Mouse (Mus musculus): ENCODE results near the gene Cdh1. TPM values are rescaled to one million over a fixed set of nuclear protein-coding genes. Genes with fewer than 3 reads are reported as not detected.
"Not testable (repeated sequence)": the region's sequence is repeated elsewhere in the genome, so short reads cannot be mapped to it uniquely, and the experiment has no call there.

The Cdh1 gene
- polyA plus RNA-seq, 1 experiment from 2014 or later: 11.5 TPM

GRCm38 (mm10) chr8:106605657-106606056 lies 2.5 kb downstream of the Cdh1 start:
- H3K4me3 ChIP-seq (ENCODE audit: low read depth, low read length): no peak overlapping the region
- H3K27ac ChIP-seq (replicated peaks; ENCODE audit: low read depth, low read length): no peak overlapping the region
- H3K9me3 ChIP-seq (ENCODE audit: control insufficient read depth, low read length): no peaks in the 10 kb centered on the region
- peaks cover 43% of the 10 kb centered on the region for H3K27me3 ChIP-seq (ENCODE audit: control insufficient read depth, insufficient read depth, low read length)
- 65% methylated on average over 7 of the region's 7 CpGs for WGBS
- peaks cover 12% of the 10 kb centered on the region; the same call in 1 of the 2 replicates for H3K4me1 ChIP-seq (ENCODE audit: control insufficient read depth, insufficient read depth, low read length)
- H3K9ac ChIP-seq (ENCODE audit: low read length): no peak overlapping the region
- no peak for ATAC-seq (ENCODE audit: insufficient number of reproducible peaks, low FRiP score, low TSS enrichment, low read depth)
- no peak overlapping the region for H3K4me2 ChIP-seq (ENCODE audit: low read depth, severe bottlenecking)
- H3K36me3 ChIP-seq (ENCODE audit: control insufficient read depth, insufficient read depth, low read length): no peaks in the 10 kb centered on the region
- no peak for DNase-seq (ENCODE audit: low spot score)

DNA sequence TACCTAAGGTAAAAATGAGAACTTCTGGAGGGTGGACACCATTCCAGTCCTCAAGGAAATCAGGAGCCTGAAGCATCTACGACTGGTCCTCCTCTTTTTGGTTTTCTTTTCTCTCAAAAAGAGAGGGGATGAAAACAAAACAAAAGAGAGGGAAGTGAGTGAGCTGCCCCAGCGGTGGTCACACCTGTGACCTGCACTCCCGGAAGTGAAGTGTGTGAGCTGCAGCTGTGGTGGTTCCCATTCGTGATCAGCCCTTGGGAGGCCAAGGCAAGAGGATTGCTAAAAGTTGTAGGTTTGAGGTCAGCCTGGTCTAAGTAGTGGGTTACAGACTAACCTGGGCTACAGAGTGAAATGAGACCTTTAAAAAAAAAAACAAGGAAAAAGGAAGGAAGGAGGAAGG lies 3.0 kb downstream of the Cdh1 start:
- H3K9ac ChIP-seq (ENCODE audit: low read length): no peak overlapping the region
- H3K4me1 ChIP-seq (ENCODE audit: control insufficient read depth, insufficient read depth, low read length): peaks cover 12% of the 10 kb centered on the region; the same call in 1 of the 2 replicates
- no peak overlapping the region for H3K4me2 ChIP-seq (ENCODE audit: low read depth, severe bottlenecking)
- H3K36me3 ChIP-seq (ENCODE audit: control insufficient read depth, insufficient read depth, low read length): no peaks in the 10 kb centered on the region
- H3K9me3 ChIP-seq (ENCODE audit: control insufficient read depth, low read length): no peaks in the 10 kb centered on the region
- 41% methylated on average over 4 of the region's 4 CpGs for WGBS
- ATAC-seq (ENCODE audit: insufficient number of reproducible peaks, low FRiP score, low TSS enrichment, low read depth) (no peak), DNase-seq (ENCODE audit: low spot score) (no peak)
- peaks cover 43% of the 10 kb centered on the region for H3K27me3 ChIP-seq (ENCODE audit: control insufficient read depth, insufficient read depth, low read length)
- no peak overlapping the region for H3K4me3 ChIP-seq (ENCODE audit: low read depth, low read length)
- H3K27ac ChIP-seq (replicated peaks; ENCODE audit: low read depth, low read length): no peak overlapping the region

GRCm38 (mm10) chr8:106606601-106607145 lies 3.5 kb downstream of the Cdh1 start:
- H3K4me1 ChIP-seq (ENCODE audit: control insufficient read depth, insufficient read depth, low read length): peaks cover 12% of the 10 kb centered on the region; the same call in 1 of the 2 replicates
- H3K27me3 ChIP-seq (ENCODE audit: control insufficient read depth, insufficient read depth, low read length): peaks cover 43% of the 10 kb centered on the region
- no peaks in the 10 kb centered on the region for H3K36me3 ChIP-seq (ENCODE audit: control insufficient read depth, insufficient read depth, low read length)
- 32% methylated on average over 15 of the region's 15 CpGs for WGBS
- H3K27ac ChIP-seq (replicated peaks; ENCODE audit: low read depth, low read length): no peak overlapping the region
- DNase-seq (ENCODE audit: low spot score) (no peak), ATAC-seq (ENCODE audit: insufficient number of reproducible peaks, low FRiP score, low TSS enrichment, low read depth) (no peak)
- H3K4me3 ChIP-seq (ENCODE audit: low read depth, low read length): no peak overlapping the region
- no peak overlapping the region for H3K4me2 ChIP-seq (ENCODE audit: low read depth, severe bottlenecking)
- H3K9me3 ChIP-seq (ENCODE audit: control insufficient read depth, low read length): no peaks in the 10 kb centered on the region
- no peak overlapping the region for H3K9ac ChIP-seq (ENCODE audit: low read length)

DNA sequence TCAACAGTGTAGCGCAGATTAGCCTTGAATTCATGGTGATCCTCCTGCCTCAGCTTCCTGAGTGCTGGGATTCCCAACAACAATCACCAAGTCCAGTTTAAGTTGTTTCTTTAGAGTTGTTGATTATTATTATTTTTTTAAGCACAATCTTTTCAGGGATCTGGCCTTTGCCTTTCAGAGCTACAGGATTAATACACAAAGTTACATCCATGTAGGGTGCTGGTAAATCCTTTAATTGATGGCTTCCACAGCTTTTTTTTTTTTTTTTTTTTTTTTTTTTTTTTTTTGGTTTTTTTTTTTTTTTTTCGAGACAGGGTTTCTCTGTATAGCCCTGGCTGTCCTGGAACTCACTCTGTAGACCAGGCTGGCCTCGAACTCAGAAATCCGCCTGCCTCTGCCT lies 4.6 kb downstream of the Cdh1 start:
- H3K4me1 ChIP-seq (ENCODE audit: control insufficient read depth, insufficient read depth, low read length): peaks cover 12% of the 10 kb centered on the region; the same call in 1 of the 2 replicates
- not testable (repeated sequence) for H3K9ac ChIP-seq (ENCODE audit: low read length); DNase-seq (ENCODE audit: low spot score); ATAC-seq (ENCODE audit: insufficient number of reproducible peaks, low FRiP score, low TSS enrichment, low read depth); H3K36me3 ChIP-seq (ENCODE audit: control insufficient read depth, insufficient read depth, low read length); H3K27ac ChIP-seq (replicated peaks; ENCODE audit: low read depth, low read length); H3K9me3 ChIP-seq (ENCODE audit: control insufficient read depth, low read length); H3K4me3 ChIP-seq (ENCODE audit: low read depth, low read length); H3K4me2 ChIP-seq (ENCODE audit: low read depth, severe bottlenecking)
- WGBS: 86% methylated on average over 4 of the region's 4 CpGs
- H3K27me3 ChIP-seq (ENCODE audit: control insufficient read depth, insufficient read depth, low read length): peaks cover 38% of the 10 kb centered on the region

- H3K9ac ChIP-seq (ENCODE audit: low read length): no peak overlapping the region
- no peak for DNase-seq (ENCODE audit: low spot score)
- no peak overlapping the region for H3K4me2 ChIP-seq (ENCODE audit: low read depth, severe bottlenecking)
- no peaks in the 10 kb centered on the region for H3K9me3 ChIP-seq (ENCODE audit: control insufficient read depth, low read length)
- ATAC-seq (ENCODE audit: insufficient number of reproducible peaks, low FRiP score, low TSS enrichment, low read depth): no peak
- peaks cover 8% of the 10 kb centered on the region; the same call in 1 of the 2 replicates for H3K4me1 ChIP-seq (ENCODE audit: control insufficient read depth, insufficient read depth, low read length)
- H3K36me3 ChIP-seq (ENCODE audit: control insufficient read depth, insufficient read depth, low read length): no peaks in the 10 kb centered on the region
- H3K4me3 ChIP-seq (ENCODE audit: low read depth, low read length): no peak overlapping the region
- no peak overlapping the region for H3K27ac ChIP-seq (replicated peaks; ENCODE audit: low read depth, low read length)
- peaks cover 32% of the 10 kb centered on the region for H3K27me3 ChIP-seq (ENCODE audit: control insufficient read depth, insufficient read depth, low read length)
- 59% methylated on average over 3 of the region's 3 CpGs for WGBS
Observed at GRCm38 (mm10) chr8:106608425-106608824, 5.3 kb downstream of the Cdh1 start.

GRCm38 (mm10) chr8:106609076-106609903 lies 6.1 kb downstream of the Cdh1 start:
- no peaks in the 10 kb centered on the region for H3K4me1 ChIP-seq (ENCODE audit: control insufficient read depth, insufficient read depth, low read length)
- no peak overlapping the region for H3K4me3 ChIP-seq (ENCODE audit: low read depth, low read length)
- peaks cover 23% of the 10 kb centered on the region for H3K27me3 ChIP-seq (ENCODE audit: control insufficient read depth, insufficient read depth, low read length)
- DNase-seq (ENCODE audit: low spot score): no peak
- no peak overlapping the region for H3K27ac ChIP-seq (replicated peaks; ENCODE audit: low read depth, low read length)
- no peak for ATAC-seq (ENCODE audit: insufficient number of reproducible peaks, low FRiP score, low TSS enrichment, low read depth)
- H3K4me2 ChIP-seq (ENCODE audit: low read depth, severe bottlenecking): no peak overlapping the region
- H3K36me3 ChIP-seq (ENCODE audit: control insufficient read depth, insufficient read depth, low read length): no peaks in the 10 kb centered on the region
- H3K9me3 ChIP-seq (ENCODE audit: control insufficient read depth, low read length): no peaks in the 10 kb centered on the region
- H3K9ac ChIP-seq (ENCODE audit: low read length): no peak overlapping the region
- WGBS: 67% methylated on average over 7 of the region's 7 CpGs

GRCm38 (mm10) chr8:106610958-106611640 lies 7.9 kb downstream of the Cdh1 start:
- H3K4me2 ChIP-seq (ENCODE audit: low read depth, severe bottlenecking): no peak overlapping the region
- no peak overlapping the region for H3K9ac ChIP-seq (ENCODE audit: low read length)
- no peak overlapping the region for H3K27ac ChIP-seq (replicated peaks; ENCODE audit: low read depth, low read length)
- H3K36me3 ChIP-seq (ENCODE audit: control insufficient read depth, insufficient read depth, low read length): no peaks in the 10 kb centered on the region
- DNase-seq (ENCODE audit: low spot score) (no peak), ATAC-seq (ENCODE audit: insufficient number of reproducible peaks, low FRiP score, low TSS enrichment, low read depth) (no peak)
- no peaks in the 10 kb centered on the region for H3K9me3 ChIP-seq (ENCODE audit: control insufficient read depth, low read length)
- no peak overlapping the region for H3K4me3 ChIP-seq (ENCODE audit: low read depth, low read length)
- H3K27me3 ChIP-seq (ENCODE audit: control insufficient read depth, insufficient read depth, low read length): peaks cover 6% of the 10 kb centered on the region
- H3K4me1 ChIP-seq (ENCODE audit: control insufficient read depth, insufficient read depth, low read length): no peaks in the 10 kb centered on the region
- 73% methylated on average over 9 of the region's 9 CpGs for WGBS

DNA sequence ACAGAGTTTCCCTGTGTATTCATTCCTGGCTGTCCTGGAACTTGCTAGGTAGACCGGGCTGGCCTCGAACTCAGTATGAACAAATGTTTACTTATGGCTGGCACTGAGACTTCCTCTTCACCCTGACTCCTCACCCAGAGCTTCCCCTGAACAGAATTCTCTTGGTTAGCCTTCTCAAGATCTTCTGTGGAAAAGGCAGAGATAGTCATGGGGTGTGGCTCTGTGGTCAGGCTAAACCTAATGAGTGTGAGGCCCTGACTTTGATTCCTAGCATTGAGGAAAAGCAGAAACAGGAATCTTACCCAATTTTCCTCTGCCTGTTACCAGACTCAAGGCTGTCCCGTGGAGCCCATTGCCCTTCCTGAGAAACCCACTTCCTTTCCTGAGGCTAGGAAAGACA lies 8.9 kb downstream of the Cdh1 start:
- Histone ChIP-seq H3K4me3 (ENCODE audit: low read depth, low read length) (no peak overlapping the region), H3K27me3 (ENCODE audit: control insufficient read depth, insufficient read depth, low read length) (no peaks in the 10 kb centered on the region), H3K27ac (replicated peaks; ENCODE audit: low read depth, low read length) (no peak overlapping the region), H3K4me2 (ENCODE audit: low read depth, severe bottlenecking) (no peak overlapping the region), H3K4me1 (ENCODE audit: control insufficient read depth, insufficient read depth, low read length) (no peaks in the 10 kb centered on the region), H3K36me3 (ENCODE audit: control insufficient read depth, insufficient read depth, low read length) (no peaks in the 10 kb centered on the region), H3K9ac (ENCODE audit: low read length) (no peak overlapping the region), H3K9me3 (ENCODE audit: control insufficient read depth, low read length) (no peaks in the 10 kb centered on the region)
- ATAC-seq (ENCODE audit: insufficient number of reproducible peaks, low FRiP score, low TSS enrichment, low read depth): no peak
- 76% methylated on average over 3 of the region's 3 CpGs for WGBS
- no peak for DNase-seq (ENCODE audit: low spot score)
